Mouse (Mus musculus) kidney, adult 8-10 months (tissue): Measurements from ENCODE around the gene Dnaja2.

Experiments
- DNase-seq, 2 experiments: peaks; one replicate each; pipeline ENCODE4 v3.0.0; 2022

Gene Dnaja2

DNA sequence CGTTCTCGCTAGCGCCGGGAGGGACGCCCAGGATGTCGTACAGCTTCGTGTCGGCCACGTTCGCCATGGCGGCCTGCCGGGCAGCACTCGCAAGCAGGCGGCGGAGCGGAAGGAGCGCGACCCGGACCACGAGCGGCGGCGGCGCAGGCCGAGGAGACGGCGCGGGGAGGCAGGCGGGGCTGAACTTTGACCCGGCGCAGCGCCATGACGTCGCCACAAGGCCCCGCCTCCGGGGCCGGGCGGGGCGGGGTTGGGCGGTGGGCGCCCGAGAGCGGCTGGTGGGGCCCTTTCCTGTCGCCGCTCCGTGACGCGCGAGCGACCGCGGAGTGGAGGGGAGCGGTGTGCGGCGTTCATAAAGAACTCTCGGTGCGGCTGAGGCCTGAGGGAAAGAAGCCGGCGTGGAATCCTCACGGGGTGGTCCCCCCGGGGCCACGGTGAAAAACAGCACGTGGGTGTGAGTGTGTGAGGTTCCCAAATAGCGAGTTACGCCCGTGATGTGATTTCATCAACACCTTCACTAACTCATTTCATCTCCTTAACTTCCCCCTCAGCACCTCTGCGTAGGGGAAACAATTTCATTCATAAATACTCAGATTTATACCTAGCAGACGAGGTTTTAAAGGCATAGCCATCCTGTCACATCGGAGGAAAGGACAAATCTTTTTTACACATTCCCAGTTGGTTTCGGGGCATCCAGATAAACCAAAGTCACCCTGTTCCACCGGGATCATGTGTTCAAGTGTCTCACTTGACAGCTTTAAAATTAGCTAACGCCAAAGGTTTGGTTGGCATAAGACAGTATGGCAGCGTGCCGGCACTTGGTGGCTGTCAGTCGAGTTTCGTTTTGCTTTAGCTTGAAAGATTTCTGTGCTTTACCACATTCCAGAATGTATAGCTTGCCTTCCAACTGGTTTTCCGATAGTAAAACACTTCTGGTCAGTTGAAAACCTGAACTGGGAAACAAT, at the start of gene Dnaja2:
Dnaja2 (minus strand) TSS at position 164 of the 965 bp plus-strand sequence.
- peak; percentile 82 to 85 for DNase-seq

GRCm38 (mm10) chr8:85604201-85604600, 49.1 kb upstream of the Dnaja2 start:
- DNase-seq = no peak

- peak in 1 of 2 experiments; percentile 63 for DNase-seq
Measured at GRCm38 (mm10) chr8:85603203-85603895, 48.2 kb upstream of the Dnaja2 start.

GRCm38 (mm10) chr8:85602737-85603136, 47.6 kb upstream of the Dnaja2 start:
- no peak for DNase-seq

GRCm38 (mm10) chr8:85601741-85602140, 46.6 kb upstream of the Dnaja2 start:
- DNase-seq = no peak

GRCm38 (mm10) chr8:85597413-85598191, 42.5 kb upstream of the Dnaja2 start:
- no peak for DNase-seq

GRCm38 (mm10) chr8:85595391-85595790, 40.2 kb upstream of the Dnaja2 start:
- peak; percentile 31 to 48 for DNase-seq

DNA sequence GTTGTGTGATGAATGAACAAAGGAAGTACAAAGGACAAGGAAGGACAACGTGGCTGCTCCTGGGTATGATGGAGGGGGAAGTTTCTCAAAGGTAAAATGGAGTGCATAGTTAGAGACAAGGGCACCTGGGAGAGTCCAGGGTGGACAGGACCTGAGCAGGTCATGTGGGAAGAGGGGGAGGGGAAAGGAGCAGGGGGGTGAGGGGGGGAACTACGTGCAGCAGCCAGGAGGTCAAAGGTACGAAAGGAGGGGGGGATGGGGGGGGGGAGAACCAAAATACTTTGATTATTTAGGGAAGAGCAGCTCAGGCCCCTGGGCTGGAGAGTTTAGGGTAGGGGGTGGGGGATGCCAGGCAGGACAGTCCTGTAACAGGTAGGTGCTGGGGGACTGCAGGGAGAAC, 39.8 kb upstream of the Dnaja2 start:
- no peak for DNase-seq

- DNase-seq = no peak
Measured at GRCm38 (mm10) chr8:85593324-85593723, 38.2 kb upstream of the Dnaja2 start.

DNA sequence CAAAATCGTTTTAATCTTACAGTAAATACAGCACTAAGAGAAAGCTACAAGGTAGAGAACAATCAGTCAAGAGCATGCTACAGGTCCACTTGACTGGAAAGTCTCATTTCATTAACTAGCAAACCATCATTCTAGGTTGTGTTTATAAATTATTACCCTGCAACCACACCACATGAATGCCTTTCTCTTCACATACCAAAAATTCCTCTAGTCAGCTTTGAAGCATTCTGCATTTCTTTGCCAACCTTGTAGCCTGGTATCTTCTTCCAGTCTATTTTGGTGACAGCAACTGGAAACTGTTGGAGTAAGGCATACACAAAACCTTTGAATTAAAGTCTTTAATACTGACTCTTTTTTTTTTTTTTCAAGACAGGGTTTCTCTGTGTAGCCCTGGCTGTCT, 36.4 kb upstream of the Dnaja2 start:
- peak in 1 of 2 experiments; percentile 68 for DNase-seq

DNA sequence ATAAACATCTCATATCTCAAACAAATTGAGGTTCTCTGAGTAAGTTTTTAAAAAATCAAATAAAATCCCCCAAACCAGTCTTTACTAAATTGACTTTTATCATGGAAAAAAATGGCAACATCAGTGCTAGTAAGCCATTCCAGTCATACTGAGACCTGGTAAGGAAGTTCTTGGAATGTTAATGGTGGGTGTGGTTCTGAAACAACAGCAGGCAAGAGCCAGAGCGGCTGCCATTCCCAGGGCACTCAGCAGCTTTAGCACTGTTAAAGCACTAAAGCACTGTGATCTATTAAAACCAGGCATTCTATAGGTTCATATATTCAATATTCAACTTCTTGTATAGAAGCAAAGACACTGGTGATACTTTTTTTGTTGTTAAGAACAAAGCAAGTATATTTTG, 35.1 kb upstream of the Dnaja2 start:
- no peak for DNase-seq

GRCm38 (mm10) chr8:85588596-85588995, 33.5 kb upstream of the Dnaja2 start:
- DNase-seq = no peak

GRCm38 (mm10) chr8:85577666-85578065, 22.5 kb upstream of the Dnaja2 start:
- DNase-seq = no peak

DNA sequence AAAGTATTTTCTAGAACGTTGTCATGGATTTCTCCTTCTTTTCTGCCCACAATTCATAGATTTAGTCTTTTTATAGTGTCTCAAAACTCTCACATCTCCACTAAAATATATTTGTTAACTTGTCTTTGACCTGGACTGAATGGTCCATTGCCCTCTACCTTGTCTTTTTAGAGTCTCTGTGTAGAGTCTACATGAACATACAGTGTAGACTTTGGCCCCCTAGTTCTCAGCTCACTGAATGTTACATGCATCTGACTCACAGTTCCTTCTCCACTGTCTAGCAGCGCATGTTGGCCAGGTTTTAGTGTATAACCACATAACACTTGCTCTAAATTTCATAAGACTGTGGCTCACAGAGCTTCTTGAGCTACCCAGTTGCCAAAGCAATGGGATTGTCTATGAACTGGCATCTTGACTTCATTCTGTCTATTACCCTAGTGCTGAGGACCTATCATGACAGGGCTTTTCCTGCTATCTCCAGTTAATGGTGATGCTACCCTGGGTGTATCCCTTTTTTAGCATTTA, 18.9 kb upstream of the Dnaja2 start:
- DNase-seq = peak; percentile 15 to 51

- no peak for DNase-seq
Measured at GRCm38 (mm10) chr8:85570466-85570865, 15.3 kb upstream of the Dnaja2 start.

- peak; percentile 52 to 88 for DNase-seq
Measured at GRCm38 (mm10) chr8:85567801-85568200, 12.7 kb upstream of the Dnaja2 start.

DNA sequence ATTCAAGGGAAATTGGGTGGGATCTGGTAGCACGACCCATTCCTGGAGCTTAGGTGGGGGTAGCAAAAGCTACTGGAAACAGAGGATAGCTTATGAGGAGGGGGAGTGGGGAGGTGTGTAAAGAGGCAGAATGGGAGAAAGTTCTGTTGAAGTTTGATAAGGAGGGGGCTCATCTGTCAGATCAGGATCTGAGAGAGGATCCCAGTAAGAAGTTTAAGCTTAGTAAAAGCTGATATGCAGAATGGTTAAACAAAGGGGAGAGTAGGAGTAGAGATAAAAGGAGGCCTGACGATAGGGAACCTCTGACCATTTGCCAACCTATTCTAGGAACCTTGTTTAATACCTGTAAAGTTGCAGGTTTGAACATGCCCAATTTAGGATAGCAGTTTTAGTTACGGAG, 10.0 kb upstream of the Dnaja2 start:
- DNase-seq = no peak

DNA sequence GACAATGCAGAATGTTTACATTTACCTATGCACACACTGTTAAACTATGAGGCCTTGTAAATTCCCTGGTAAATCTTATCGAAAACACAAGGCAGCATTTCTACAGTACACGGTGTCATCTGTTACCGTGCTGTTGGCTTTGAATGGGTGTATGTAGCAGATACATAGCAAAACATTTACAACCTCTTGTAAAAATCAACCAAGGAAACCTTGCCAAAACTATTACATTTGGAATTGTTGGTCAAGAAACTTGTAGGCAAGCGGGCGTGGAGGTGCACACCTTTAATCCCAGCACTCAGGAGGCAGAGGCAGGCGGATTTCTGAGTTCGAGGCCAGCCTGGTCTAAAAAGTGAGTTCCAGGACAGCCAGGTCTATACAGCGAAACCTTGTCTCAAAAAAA, 8.2 kb upstream of the Dnaja2 start:
- peak; percentile 17 to 61 for DNase-seq

GRCm38 (mm10) chr8:85559966-85560365, 4.8 kb upstream of the Dnaja2 start:
- DNase-seq = no peak

- DNase-seq = no peak
Measured at GRCm38 (mm10) chr8:85559201-85559600, 4.1 kb upstream of the Dnaja2 start.

DNA sequence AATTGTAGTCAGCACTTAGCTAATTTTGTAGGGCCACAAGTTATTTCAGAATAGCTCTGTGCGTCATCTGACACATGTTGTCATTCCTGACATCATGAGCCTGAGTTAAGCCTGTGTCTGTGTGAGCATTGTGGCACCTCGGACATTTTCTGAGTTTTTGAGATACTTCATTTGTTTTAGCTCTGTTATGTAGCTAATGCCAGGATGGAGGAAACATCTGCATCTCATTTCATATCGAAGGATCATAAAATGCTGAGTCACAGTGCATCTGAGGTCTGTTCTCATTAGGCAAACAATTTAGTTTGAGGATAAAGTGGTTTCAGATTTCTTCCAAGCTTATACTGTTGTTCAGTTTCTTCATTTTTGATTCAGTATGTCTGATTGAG, 2.5 kb upstream of the Dnaja2 start:
- no peak for DNase-seq

- DNase-seq = no peak
Measured at GRCm38 (mm10) chr8:85556986-85557600, 1.9 kb upstream of the Dnaja2 start.
